Mouse (Mus musculus) macrophage (primary cell): ENCODE data around the gene Bad. TPM values are rescaled to one million over a fixed set of nuclear protein-coding genes. Genes with fewer than 3 reads are reported as not detected.
"Not testable (repeated sequence)": the region's sequence is repeated elsewhere in the genome, so short reads cannot be mapped to it uniquely, and the experiment has no call there.

ENCODE experiments used
- H3K27ac ChIP-seq: fragments of 350-480 bp; formaldehyde crosslinking; 2 replicates; pipeline ENCODE4 v1.9.0; 2021
- H3K36me3 ChIP-seq: fragments of 350-480 bp; formaldehyde crosslinking; 2 replicates; pipeline ENCODE4 v1.9.0; 2021; ENCODE audit errors: inconsistent target
- H3K4me3 ChIP-seq: fragments of 350-480 bp; formaldehyde crosslinking; 2 replicates; pipeline ENCODE4 v1.9.0; 2021; ENCODE audit errors: inconsistent target
- H3K79me2 ChIP-seq: fragments of 350-480 bp; formaldehyde crosslinking; 2 replicates; pipeline ENCODE4 v1.9.0; 2021; ENCODE audit errors: inconsistent target
- WGBS: methylation state at CpG from one replicate; pipeline ENCODE4 v1.1.7; 2026; ENCODE audit warnings: inconsistent platforms; ENCODE audit not compliant: missing documents; 5-methylcytosine and 5-hydroxymethylcytosine counted together
- polyA plus RNA-seq: library from polyadenylated mRNA; stranded (reverse); fragments of 250-400 nt; gene quantifications from 3 replicates; pipeline ENCODE4 v1.2.4, GENCODE M21; 2018; ENCODE audit warnings: inconsistent platforms

Bad gene
- polyA plus RNA-seq, 1 experiment from 2014 or later, result 40.5 TPM

- Histone ChIP-seq H3K4me3 (peak within 1 kb of the TSS; percentile 60), H3K79me2 (peaks cover 13% of the 10 kb centered on the region), H3K36me3 (no peaks in the 10 kb centered on the region), H3K27ac (peak within 1 kb of the TSS; percentile 55)
- under 1% methylated on average over 33 of the region's 85 CpGs for WGBS
Observed at GRCm38 (mm10) chr19:6987061-6987903, 45.6 kb downstream of the Bad start, which contains the start of gene Vegfb. TSS of gene Vegfb (minus strand) at chr19:6987651.

- Histone ChIP-seq H3K27ac (peak overlapping the region; percentile 40), H3K36me3 (no peaks in the 10 kb centered on the region), H3K4me3 (peak overlapping the region; percentile 32), H3K79me2 (peaks cover 13% of the 10 kb centered on the region)
- 13% methylated on average over 8 of the region's 8 CpGs for WGBS
Observed at GRCm38 (mm10) chr19:6987904-6988285, 46.2 kb downstream of the Bad start.

- peaks cover 13% of the 10 kb centered on the region for H3K79me2 ChIP-seq
- H3K36me3 ChIP-seq, result no peaks in the 10 kb centered on the region
- no peak overlapping the region for H3K4me3 ChIP-seq
- WGBS, result 95% methylated on average over 8 of the region's 8 CpGs
- no peak overlapping the region for H3K27ac ChIP-seq
Observed at GRCm38 (mm10) chr19:6989251-6989650, 47.6 kb downstream of the Bad start.

GRCm38 (mm10) chr19:6990712-6991111 is 49.1 kb downstream of the Bad start:
- Histone ChIP-seq H3K79me2 (peaks cover 13% of the 10 kb centered on the region), H3K36me3 (no peaks in the 10 kb centered on the region), H3K4me3 (no peak overlapping the region), H3K27ac (no peak overlapping the region)
- WGBS, result 92% methylated on average over 6 of the region's 6 CpGs

- not testable (repeated sequence) for H3K36me3 ChIP-seq, H3K79me2 ChIP-seq, H3K27ac ChIP-seq, H3K4me3 ChIP-seq
- 97% methylated on average over 6 of the region's 6 CpGs for WGBS
Observed at GRCm38 (mm10) chr19:6991166-6991565, 49.5 kb downstream of the Bad start.

GRCm38 (mm10) chr19:6992011-6992858 is 50.6 kb downstream of the Bad start, which contains the start of gene Dnajc4:
TSS of gene Dnajc4 (minus strand) at chr19:6992572.
- Histone ChIP-seq H3K27ac (peak within 1 kb of the TSS; percentile 36), H3K79me2 (no peaks in the 10 kb centered on the region), H3K4me3 (peak within 1 kb of the TSS; percentile 71), H3K36me3 (no peaks in the 10 kb centered on the region)
- under 1% methylated on average over 37 of the region's 37 CpGs for WGBS

GRCm38 (mm10) chr19:6993011-6993770 is 51.5 kb downstream of the Bad start:
- Histone ChIP-seq H3K27ac (peak overlapping the region; percentile 22), H3K36me3 (0 out of 2 replicates have a peak, but pooled peaks cover under 1% of the 10 kb centered on the region), H3K4me3 (peak overlapping the region; percentile 71), H3K79me2 (no peaks in the 10 kb centered on the region)
- WGBS, result 71% methylated on average over 14 of the region's 14 CpGs

- H3K36me3 ChIP-seq, result peaks cover 9% of the 10 kb centered on the region
- H3K27ac ChIP-seq, result no peak overlapping the region
- 94% methylated on average over 8 of the region's 8 CpGs for WGBS
- H3K4me3 ChIP-seq, result no peak overlapping the region
- no peaks in the 10 kb centered on the region for H3K79me2 ChIP-seq
Observed at GRCm38 (mm10) chr19:6994002-6994401, 52.3 kb downstream of the Bad start.

GRCm38 (mm10) chr19:6994489-6994888 is 52.8 kb downstream of the Bad start:
- Histone ChIP-seq H3K79me2 (no peaks in the 10 kb centered on the region), H3K27ac (no peak overlapping the region), H3K4me3 (no peak overlapping the region), H3K36me3 (peaks cover 14% of the 10 kb centered on the region)
- 88% methylated on average over 8 of the region's 8 CpGs for whole genome bisulfite sequencing

GRCm38 (mm10) chr19:6995255-6995991 is 53.8 kb downstream of the Bad start:
- H3K36me3 ChIP-seq, result peaks cover 23% of the 10 kb centered on the region
- no peak overlapping the region for H3K27ac ChIP-seq
- H3K79me2 ChIP-seq, result no peaks in the 10 kb centered on the region
- 48% methylated on average over 21 of the region's 21 CpGs for WGBS
- H3K4me3 ChIP-seq, result peak overlapping the region; percentile 51

- 3% methylated on average over 24 of the region's 24 CpGs for WGBS
- H3K27ac ChIP-seq, result peak within 1 kb of the TSS; percentile 27; the same call in 1 of the 2 replicates
- H3K79me2 ChIP-seq, result no peaks in the 10 kb centered on the region
- H3K4me3 ChIP-seq, result peak within 1 kb of the TSS; percentile 51
- H3K36me3 ChIP-seq, result peaks cover 28% of the 10 kb centered on the region
Observed at GRCm38 (mm10) chr19:6996006-6996405, 54.3 kb downstream of the Bad start, which contains the start of the genes Nudt22 and Trpt1. TSS of gene Nudt22 (minus strand) at chr19:6996117. TSS of gene Trpt1 (plus strand) at chr19:6996131.

- Histone ChIP-seq H3K79me2 (no peaks in the 10 kb centered on the region), H3K4me3 (no peak overlapping the region), H3K27ac (no peak overlapping the region), H3K36me3 (peaks cover 46% of the 10 kb centered on the region)
- 89% methylated on average over 9 of the region's 9 CpGs for WGBS
Observed at GRCm38 (mm10) chr19:6997721-6998290, 56.1 kb downstream of the Bad start.

GRCm38 (mm10) chr19:6999360-7000063 is 57.9 kb downstream of the Bad start:
- Histone ChIP-seq H3K36me3 (peaks cover 62% of the 10 kb centered on the region), H3K79me2 (peaks cover 2% of the 10 kb centered on the region; the same call in 1 of the 2 replicates)
- WGBS, result 91% methylated on average over 19 of the region's 19 CpGs

More at GRCm38 (mm10) chr19:6999360-7000063, 57.9 kb downstream of the Bad start:
- H3K27ac ChIP-seq, result no peak overlapping the region
- no peak overlapping the region for H3K4me3 ChIP-seq
